Mouse (Mus musculus): ENCODE results near the gene Snd1. TPM values are rescaled to one million over a fixed set of nuclear protein-coding genes. Genes with fewer than 3 reads are reported as not detected.
"Not testable (repeated sequence)": the region's sequence is repeated elsewhere in the genome, so short reads cannot be mapped to it uniquely, and the experiment has no call there.

Gene Snd1
- total RNA-seq, 2 experiments from 2014 or later, result 76.7 to 77.9 TPM

- no peak for TF ChIP-seq CTCF (IDR thresholded peaks at IDR 0.05)
- Histone ChIP-seq H3K27ac (no peak overlapping the region), H3K4me3 (no peak overlapping the region)
- intact Hi-C loops (cut with DNase I), result no loop called here
- no peak for DNase-seq (ENCODE audit: extremely low spot score in 1 of 2, low spot score in 2 of 2)
Observed at GRCm38 (mm10) chr6:28897326-28898085, 422.6 kb downstream of the Snd1 start.

DNA sequence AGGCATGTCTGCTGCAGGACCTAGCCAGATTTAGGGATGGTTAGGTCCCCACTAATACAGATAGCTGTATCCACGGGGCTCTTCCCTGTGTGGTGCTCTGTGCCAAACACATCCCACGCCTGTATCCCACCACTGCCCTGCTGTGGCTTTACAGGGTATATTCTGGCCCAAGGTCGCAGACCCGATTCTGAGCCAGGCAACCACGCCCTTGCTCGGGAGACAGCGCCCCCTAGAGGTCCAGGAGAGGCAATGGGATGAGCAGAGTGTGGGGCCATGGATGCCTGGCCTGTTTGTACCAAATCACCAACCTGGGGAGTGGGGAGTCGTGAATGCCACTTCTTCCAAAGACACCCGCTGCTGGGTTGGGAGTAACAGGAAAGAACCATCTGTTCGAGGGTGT, 423.9 kb downstream of the Snd1 start:
- TF ChIP-seq CTCF (IDR thresholded peaks at IDR 0.05), result peak; percentile 74
- Histone ChIP-seq H3K27ac (no peak overlapping the region), H3K4me3 (no peak overlapping the region)
- peak; percentile 43 to 48 for DNase-seq (ENCODE audit: extremely low spot score in 1 of 2, low spot score in 2 of 2)
- intact Hi-C loops (cut with DNase I), result no loop called here

DNA sequence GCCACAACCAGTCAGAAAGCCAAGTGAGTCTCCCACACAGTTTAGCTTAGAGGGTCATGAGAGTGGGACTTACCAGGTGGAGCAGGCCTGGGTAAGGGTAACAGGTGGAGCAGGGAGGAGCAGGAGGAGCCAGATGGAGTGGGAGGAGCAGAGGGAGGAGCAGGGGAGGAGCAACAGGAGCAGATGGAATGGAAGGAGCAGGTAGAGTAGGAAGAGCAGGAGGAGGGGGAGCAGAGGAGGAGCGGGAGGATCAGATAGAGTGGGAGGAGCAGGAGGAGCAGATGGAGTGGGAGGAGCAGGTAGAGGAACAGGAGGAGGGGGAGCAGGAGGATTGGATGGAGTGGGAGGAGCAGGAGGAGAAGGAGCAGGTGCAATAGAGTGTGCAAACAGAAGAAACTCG, 427.6 kb downstream of the Snd1 start:
- intact Hi-C loops (cut with DNase I), result no loop called here
- H3K27ac ChIP-seq, result no peak overlapping the region
- H3K4me3 ChIP-seq, result no peak overlapping the region
- no peak for DNase-seq (ENCODE audit: extremely low spot score in 1 of 2, low spot score in 2 of 2)
- no peak for TF ChIP-seq CTCF (IDR thresholded peaks at IDR 0.05)

- TF ChIP-seq CTCF (IDR thresholded peaks at IDR 0.05), result peak; percentile 41
- no peak for DNase-seq (ENCODE audit: extremely low spot score in 1 of 2, low spot score in 2 of 2)
- H3K4me3 ChIP-seq, result no peak overlapping the region
- H3K27ac ChIP-seq, result no peak overlapping the region
- intact Hi-C loops (cut with DNase I), result no loop called here
Observed at GRCm38 (mm10) chr6:28904417-28904816, 429.5 kb downstream of the Snd1 start.

DNA sequence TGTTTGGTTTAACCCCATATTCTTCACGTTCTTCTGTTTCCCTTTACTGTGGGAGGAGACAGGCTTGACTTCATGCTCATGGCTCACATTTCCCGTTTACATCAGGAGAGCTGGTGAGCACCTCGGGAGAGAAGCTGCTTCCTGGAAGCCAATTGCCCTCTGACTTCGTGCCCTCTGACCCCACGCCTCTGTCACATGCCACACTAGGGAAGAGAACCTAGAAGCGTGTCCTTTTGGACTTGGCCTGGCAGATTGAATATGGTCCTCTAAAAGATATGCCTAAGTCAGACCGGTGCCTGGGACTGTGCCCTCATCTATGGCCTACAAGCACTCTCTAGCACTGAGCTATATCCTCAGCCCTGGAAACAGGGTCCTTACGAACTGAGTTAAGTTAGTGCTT, 430.4 kb downstream of the Snd1 start:
- intact Hi-C loops (cut with DNase I), result no loop called here
- Histone ChIP-seq H3K27ac (no peak overlapping the region), H3K4me3 (no peak overlapping the region)
- DNase-seq (ENCODE audit: extremely low spot score in 1 of 2, low spot score in 2 of 2), result no peak
- TF ChIP-seq CTCF (IDR thresholded peaks at IDR 0.05), result no peak

DNA sequence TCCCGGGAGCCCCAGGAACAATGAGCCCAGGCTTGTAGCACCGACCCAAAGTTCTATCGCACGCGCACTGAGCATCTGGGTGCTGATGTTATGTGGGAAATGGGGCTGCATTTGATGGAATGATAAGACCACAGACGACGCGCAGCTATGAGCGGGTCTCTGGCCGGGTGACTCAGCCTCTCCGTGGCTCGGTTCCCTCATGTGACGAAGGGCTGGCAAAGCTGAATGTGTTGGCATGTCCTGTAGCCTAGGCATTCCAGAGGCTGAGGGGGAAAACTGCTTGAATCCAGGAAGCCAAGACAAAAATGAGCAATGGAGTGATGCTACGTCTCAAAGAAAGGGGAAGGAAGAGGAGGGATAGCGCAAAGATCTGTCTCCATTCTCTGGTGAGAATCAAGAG, 434.9 kb downstream of the Snd1 start:
- H3K4me3 ChIP-seq, result no peak overlapping the region
- intact Hi-C loops (cut with DNase I), result no loop called here
- TF ChIP-seq CTCF (IDR thresholded peaks at IDR 0.05), result no peak

GRCm38 (mm10) chr6:28914981-28915380, 440.0 kb downstream of the Snd1 start:
- TF ChIP-seq CTCF (IDR thresholded peaks at IDR 0.05), result peak; percentile 3; the same call in 1 of the 2 replicates
- no peak overlapping the region for H3K4me3 ChIP-seq
- no peak overlapping the region for H3K27ac ChIP-seq
- intact Hi-C loops (cut with DNase I), result no loop called here
- no peak for DNase-seq (ENCODE audit: extremely low spot score in 1 of 2, low spot score in 2 of 2)

More for the DNA sequence above, 434.9 kb downstream of the Snd1 start:
- no peak overlapping the region for H3K27ac ChIP-seq
- no peak for DNase-seq (ENCODE audit: extremely low spot score in 1 of 2, low spot score in 2 of 2)

GRCm38 (mm10) chr6:28916630-28917029, 441.7 kb downstream of the Snd1 start:
- TF ChIP-seq CTCF (IDR thresholded peaks at IDR 0.05), result no peak
- DNase-seq (ENCODE audit: extremely low spot score in 1 of 2, low spot score in 2 of 2), result no peak

DNA sequence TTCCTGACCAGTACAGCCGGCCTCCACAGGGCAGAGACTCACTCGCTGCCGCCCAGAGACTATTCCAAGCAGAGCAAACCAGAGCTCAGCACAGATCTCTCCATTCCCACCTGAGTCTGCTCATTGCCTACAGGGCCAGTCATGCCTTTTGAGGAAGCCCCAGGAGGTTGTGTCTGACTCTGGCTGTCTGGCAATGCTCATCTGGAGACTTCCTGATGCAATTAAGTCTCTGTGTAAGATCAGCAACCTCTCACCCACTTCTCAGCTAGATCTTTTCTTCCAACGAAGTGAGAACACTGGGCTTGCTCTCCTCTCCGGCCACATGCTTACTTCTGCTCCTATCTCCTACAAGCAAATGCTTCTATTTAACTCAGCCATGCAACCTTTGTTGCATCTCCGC, 444.4 kb downstream of the Snd1 start:
- no peak for TF ChIP-seq CTCF (IDR thresholded peaks at IDR 0.05)
- no peak overlapping the region for H3K4me3 ChIP-seq

More at GRCm38 (mm10) chr6:28916630-28917029, 441.7 kb downstream of the Snd1 start:
- Histone ChIP-seq H3K4me3 (no peak overlapping the region), H3K27ac (no peak overlapping the region)
- intact Hi-C loops (cut with DNase I), result no loop called here

GRCm38 (mm10) chr6:28922371-28922770, 447.4 kb downstream of the Snd1 start:
- intact Hi-C loops (cut with DNase I), result no loop called here
- no peak overlapping the region for H3K27ac ChIP-seq
- H3K4me3 ChIP-seq, result no peak overlapping the region
- no peak for TF ChIP-seq CTCF (IDR thresholded peaks at IDR 0.05)
- no peak for DNase-seq (ENCODE audit: extremely low spot score in 1 of 2, low spot score in 2 of 2)

More for the DNA sequence above, 444.4 kb downstream of the Snd1 start:
- no peak overlapping the region for H3K27ac ChIP-seq
- intact Hi-C loops (cut with DNase I), result no loop called here
- no peak for DNase-seq (ENCODE audit: extremely low spot score in 1 of 2, low spot score in 2 of 2)

- intact Hi-C loops (cut with DNase I), result no loop called here
Observed at GRCm38 (mm10) chr6:28923091-28923824, 448.3 kb downstream of the Snd1 start.

DNA sequence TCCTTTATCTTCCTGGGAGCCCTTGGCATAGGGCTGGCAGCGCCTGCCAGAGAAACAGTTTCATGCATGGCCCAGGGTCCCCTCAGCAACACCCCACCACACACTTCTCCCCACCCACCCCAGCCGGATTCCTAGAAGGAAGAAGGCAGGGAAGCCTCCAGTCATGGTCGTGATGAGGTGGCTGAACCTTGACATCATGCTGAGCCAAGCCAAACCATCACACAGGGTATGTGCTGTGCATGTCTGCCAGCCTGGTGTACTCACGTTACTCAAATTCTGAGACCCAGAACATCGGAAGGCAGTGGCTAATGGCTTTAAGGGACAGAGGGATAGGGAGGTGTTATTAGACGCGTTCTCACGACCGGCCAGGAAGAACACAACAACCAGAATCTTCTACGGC, 448.9 kb downstream of the Snd1 start:
- DNase-seq (ENCODE audit: extremely low spot score in 1 of 2, low spot score in 2 of 2), result no peak
- no peak for TF ChIP-seq CTCF (IDR thresholded peaks at IDR 0.05)
- intact Hi-C loops (cut with DNase I), result no loop called here
- H3K27ac ChIP-seq, result no peak overlapping the region
- no peak overlapping the region for H3K4me3 ChIP-seq

More at GRCm38 (mm10) chr6:28923091-28923824, 448.3 kb downstream of the Snd1 start:
- no peak for DNase-seq (ENCODE audit: extremely low spot score in 1 of 2, low spot score in 2 of 2)
- no peak; the same call in 1 of the 2 replicates for TF ChIP-seq CTCF (IDR thresholded peaks at IDR 0.05)
- Histone ChIP-seq H3K4me3 (no peak overlapping the region), H3K27ac (no peak overlapping the region)

DNA sequence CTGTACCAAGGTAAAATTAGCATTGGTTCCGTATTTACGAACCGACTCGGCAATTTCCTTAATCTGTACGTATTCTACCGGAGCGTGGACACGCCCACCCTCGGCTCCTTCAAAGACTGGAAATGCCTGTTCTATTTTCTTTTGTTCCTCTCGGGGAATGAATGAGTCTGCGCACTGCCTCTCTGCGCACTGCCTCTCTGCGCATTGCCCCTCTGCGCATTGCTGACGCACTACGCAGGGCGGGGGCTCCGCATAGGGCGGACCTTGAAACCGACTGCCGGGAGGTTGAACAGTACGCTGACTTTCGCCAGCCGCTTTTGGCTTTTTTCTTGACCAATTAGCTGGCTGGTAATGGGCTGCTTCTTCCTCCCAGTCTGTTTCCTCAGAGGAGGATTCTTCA, 453.0 kb downstream of the Snd1 start:
- peak in 1 of 2 experiments; percentile 27 for DNase-seq (ENCODE audit: extremely low spot score in 1 of 2, low spot score in 2 of 2)
- intact Hi-C loops (cut with DNase I); H3K27ac ChIP-seq; H3K4me3 ChIP-seq: not testable (repeated sequence)

GRCm38 (mm10) chr6:28929169-28929803, 454.3 kb downstream of the Snd1 start:
- DNase-seq (ENCODE audit: extremely low spot score in 1 of 2, low spot score in 2 of 2); H3K27ac ChIP-seq; intact Hi-C loops (cut with DNase I); H3K4me3 ChIP-seq: not testable (repeated sequence)

Data from left cerebral cortex, adult 2 months (tissue).